Mouse (Mus musculus) small intestine, adult 2 months (tissue): ENCODE results near the gene Nup210l.

Experiments
- CTCF ChIP-seq: fragments of 200-500 bp; IDR thresholded peaks from 2 replicates; pipeline ENCODE4 v1.5.1; 2012; ENCODE audit warnings: low read depth, mild to moderate bottlenecking, control low read depth, inconsistent platforms, low read length, moderate library complexity, mixed read lengths; ENCODE audit not compliant: insufficient replicate concordance, insufficient read length; ENCODE audit errors: extremely low read depth
- POLR2A ChIP-seq: fragments of 200-500 bp; IDR thresholded peaks from 2 replicates; pipeline ENCODE4 v1.6.1; 2012; ENCODE audit warnings: low read depth, mild to moderate bottlenecking, control low read depth, inconsistent platforms, low read length, moderate library complexity

GRCm38 (mm10) chr3:90197548-90197947, 93.6 kb downstream of the Nup210l start:
- no peak for TF ChIP-seq CTCF
- TF ChIP-seq POLR2A: no peak
